Mouse (Mus musculus): ENCODE measurements around the gene Wipf3.

Gene Wipf3

DNA sequence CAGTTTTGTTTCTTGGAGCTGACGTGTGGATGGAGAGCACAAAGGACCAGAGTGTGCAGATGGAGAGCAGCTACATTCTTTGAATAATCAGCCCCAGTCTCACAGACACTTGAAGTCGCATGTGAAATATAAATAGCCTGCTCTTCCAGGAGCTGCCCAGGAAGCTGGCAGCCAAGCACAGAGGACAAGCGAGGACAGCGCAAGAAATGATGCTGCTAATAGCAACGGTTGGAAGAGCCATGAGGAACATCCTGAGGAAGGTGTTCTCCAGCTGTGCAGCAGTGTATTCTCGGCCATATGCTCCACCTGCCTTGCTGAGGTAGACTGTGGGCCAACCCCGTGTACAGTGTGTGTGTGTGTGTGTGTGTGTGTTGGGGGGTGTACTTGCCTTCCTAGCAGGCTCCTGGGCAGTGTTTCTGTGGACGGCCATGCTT lies 101.7 kb downstream of the Wipf3 start:
- no peak for DNase-seq (ENCODE audit: extremely low spot score, low spot score)

DNA sequence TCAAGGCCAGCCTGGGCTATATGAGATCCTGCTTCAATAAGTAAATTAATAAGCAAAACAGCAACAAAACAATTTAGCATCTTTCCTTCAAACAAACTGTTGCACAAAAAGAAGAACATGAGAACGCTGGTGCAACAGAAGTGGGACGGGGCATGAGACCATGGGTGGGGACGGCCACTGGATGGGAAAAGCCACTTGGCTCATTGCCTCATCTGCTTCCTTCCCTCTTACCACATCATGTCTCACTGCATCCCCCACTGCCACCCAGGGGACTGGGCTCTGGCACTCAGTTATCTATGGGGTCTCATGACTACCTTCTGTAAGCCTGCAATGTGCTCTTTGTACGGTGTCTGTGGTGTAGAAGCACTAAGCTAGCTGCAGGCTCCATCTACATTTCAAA lies 106.1 kb downstream of the Wipf3 start:
- no peak for DNase-seq (ENCODE audit: extremely low spot score, low spot score)

DNA sequence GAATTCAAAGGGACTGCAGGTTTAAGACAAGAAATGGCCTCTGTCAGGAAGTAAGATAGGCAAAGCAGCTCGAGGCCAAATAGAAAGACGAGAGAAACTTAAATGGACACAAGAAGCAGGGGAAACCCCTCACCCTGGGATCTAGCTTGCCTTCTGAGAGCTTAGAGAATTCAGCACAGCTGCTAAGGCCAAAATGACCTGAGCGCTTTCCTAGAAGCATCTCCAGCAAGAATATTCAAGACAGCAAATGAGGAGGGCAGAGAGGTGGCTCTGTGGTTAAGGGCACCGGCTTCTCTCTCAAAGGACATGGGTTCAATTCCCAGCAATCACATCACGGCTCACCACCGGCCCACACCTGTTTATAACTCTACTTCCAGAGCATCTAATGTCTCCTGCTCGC lies 107.7 kb downstream of the Wipf3 start:
- DNase-seq (ENCODE audit: extremely low spot score, low spot score), result no peak

DNA sequence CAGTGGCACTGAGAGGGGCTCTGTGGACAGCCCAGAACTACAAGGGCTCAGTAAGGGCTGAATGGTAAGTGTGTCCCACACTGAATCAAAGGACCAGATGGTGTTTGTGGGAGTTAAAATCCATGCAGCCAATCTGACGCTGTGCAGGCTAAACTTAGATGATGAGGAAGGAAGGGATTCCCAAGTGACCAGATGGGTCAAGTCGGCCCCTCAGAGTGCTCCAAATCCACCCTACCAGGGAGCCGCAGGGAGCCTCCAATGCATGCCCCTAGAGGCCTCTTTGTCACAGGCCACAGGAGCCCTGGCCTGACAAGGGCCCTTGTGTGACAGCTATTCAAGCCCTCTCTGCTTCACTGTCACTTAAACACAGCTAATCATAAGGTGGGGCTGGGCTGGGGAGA lies 109.4 kb downstream of the Wipf3 start:
- peak; percentile 28 for DNase-seq (ENCODE audit: extremely low spot score, low spot score)

DNA sequence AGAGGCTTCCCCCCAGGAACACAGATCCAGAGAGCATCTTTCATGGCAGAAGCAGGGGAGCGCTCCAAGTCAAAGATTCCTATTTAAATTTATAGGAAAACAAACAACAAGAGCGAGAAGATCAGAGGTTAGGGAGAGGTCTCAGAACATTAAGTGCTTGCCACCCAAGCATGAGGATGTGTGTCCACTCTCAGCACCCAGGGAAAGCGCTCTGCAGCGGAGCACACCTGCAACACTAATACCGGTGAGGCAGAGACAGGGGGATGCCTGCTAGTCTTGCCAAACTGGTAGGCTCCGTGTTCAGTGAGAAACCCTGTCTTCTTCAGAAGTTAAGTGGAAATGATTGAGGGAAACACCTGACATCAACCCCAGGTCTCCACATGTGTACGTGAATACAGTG lies 110.0 kb downstream of the Wipf3 start:
- DNase-seq (ENCODE audit: extremely low spot score, low spot score), result no peak

DNA sequence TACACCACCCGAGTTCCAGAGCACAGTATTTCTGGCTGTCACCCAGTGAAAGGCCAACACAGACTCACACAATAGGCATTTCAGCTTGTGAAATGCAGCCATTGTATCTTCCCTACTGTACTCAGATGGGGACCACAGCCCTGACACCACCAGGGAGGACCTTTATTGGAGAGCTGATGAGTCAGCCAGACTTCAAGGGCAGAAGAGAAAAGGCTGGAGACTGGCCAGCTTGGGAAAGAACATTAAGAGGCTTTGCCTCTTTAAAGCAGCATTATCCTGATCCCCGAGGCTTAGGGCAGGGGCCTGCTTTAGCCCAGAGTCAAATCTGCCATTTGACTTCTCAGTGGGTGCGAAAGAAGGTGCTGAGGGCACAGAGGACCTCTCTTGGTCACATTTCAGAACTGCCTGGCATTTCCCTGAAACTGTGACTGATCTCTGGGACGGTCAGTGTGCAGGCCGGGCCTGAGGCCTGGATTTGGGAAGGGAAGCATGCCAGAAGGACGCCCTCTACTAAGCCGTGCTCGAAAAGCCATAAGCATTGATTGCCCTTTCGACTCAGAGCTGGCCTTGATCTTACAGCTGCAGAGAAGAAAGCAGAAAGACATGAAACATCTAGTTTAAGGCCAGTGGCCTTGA lies 111.0 kb downstream of the Wipf3 start:
- no peak for DNase-seq (ENCODE audit: extremely low spot score, low spot score)

DNA sequence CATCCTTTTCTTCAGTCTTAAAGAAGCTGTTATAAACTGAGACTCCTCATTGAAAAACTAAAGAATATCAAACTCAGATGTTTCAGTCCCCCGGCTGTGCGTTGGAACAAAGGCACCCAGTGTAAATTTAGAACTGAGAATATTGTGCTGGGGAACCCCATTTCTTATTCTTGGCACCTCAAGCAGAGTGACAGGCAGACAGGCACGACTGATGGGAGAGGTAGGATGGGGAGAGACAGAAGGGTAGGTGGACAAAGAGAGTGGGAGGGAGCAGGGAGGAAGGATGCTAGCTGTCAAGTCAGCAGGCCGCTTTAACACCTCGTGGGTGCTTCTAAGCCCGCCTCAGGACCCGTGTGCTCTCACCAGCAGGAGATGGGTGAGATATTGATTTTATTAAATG lies 113.4 kb downstream of the Wipf3 start:
- DNase-seq (ENCODE audit: extremely low spot score, low spot score), result no peak

DNA sequence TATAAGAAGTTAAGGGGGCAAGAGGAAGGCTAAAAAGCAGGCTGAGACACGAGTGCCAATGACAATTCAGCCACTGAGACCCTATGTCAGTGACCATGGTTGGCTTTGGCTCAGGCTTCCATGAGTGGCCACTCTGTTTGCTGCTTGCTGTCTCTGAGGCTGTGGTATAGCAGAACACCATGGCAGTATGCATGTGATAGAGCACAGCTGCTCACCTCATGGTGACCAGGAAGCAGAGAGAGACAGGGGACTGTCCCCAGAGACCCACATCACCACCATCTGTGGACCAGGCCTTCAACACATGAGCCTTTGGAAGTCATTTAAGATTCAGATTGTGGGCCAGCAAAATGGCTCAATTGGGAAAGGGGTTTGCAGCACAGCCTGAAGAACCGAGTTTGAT lies 114.2 kb downstream of the Wipf3 start:
- DNase-seq (ENCODE audit: extremely low spot score, low spot score), result no peak

DNA sequence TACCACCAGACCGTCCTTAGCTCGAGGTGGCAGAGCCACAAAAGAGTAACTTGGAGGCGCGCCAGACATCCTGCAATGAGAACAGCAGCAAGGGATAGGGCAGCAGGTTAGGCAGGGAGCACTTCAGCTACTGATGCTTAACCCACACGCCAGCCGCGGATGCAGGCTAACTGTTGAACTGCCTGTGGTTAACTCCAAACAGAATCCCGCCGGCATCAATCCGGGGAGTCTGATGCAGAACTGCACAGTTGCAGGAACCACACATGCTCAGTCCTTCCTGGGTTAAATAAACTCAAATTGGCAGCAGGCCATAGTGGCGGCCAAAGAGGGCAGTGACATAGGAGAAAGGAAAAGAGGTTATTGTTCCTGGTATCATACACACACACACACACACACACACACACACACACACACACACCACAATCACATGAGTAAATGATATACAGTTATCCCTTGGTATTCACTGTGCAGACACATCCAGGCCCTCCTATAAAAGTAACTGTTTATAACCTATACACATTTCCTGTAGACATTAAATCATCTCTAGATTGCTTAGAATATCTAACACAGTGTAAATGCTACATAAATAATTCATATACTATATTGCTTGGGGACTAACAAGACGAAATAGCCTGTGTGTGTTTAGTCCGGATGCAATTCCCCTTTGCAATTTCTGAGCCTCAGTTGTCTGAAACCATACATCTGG lies 119.1 kb downstream of the Wipf3 start:
- DNase-seq (ENCODE audit: extremely low spot score, low spot score), result no peak

DNA sequence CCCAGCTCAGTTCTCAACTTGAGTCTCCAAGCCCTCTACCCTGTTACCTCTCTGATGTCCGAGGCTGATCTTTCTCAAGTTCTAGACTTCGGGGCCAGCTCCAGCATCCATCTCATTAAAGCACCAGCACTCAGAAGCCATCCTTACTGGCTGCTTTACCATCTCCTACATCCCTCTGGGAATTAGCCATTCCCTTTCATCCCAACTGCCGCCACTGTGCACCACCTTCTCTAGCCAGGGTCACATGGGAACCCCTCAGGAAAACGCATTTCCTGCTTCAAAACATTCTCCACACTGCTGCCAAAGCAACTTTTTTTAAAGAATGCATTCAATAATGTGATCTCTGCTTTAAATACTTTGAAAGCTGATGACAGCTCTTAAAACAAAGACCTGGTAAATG lies 119.9 kb downstream of the Wipf3 start:
- no peak for DNase-seq (ENCODE audit: extremely low spot score, low spot score)

DNA sequence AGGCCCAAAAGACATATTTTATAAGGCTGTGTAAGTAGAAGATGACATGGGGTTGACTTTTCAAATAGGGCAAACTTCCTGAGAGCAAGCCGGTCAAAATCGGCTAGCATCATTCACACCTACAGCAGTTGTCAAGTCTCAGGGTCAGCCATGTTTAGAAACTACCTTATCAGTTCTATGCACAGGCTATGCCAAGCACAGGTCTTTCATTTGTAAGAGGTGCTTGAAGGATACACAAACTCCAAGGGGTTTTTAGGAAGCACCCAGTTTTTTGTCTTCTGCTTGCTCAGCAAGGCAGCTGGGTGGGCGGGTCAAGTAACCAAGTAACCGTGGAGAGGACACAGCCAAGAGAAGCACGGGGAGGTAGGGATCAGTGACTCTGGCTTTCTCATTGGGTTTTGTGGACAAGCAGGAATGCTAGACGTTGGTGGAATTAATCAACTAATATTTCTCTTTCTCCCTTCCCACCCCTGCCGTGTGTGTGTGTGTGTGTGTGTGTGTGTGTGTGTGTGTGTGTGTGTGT lies 121.5 kb downstream of the Wipf3 start:
- no peak for DNase-seq (ENCODE audit: extremely low spot score, low spot score)

DNA sequence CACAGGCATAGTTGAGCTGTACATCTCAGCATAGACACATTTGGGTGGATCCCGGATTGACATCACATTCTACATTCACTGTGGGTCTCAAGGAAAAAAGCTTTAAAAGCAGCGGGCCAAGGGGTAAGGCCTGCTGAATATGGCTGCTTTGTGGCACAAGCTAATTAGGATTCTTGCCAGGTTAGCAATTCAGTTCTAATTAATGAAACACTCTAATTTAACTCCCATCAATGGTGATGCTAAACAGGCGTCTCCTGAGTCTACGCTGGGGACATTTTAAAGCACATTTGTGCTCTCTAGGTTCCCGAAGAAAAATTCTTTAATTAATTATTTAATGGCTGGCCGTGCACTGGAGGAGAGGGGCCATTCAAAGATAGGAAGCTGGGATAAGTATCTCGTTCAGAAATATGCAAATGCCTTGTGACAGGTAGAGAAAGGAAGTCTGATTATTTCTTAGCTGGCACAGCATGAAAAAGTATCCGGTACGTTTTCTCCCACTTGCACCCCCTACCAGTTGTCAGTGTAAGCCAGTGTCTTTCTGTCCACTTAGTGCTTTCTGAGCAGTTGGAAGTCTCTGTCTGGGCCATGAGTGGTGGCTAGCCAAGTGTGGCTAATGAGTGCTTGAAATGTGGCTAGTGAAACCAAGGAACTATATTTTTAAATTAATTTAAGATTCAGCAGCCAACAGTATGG lies 123.5 kb downstream of the Wipf3 start:
- DNase-seq (ENCODE audit: extremely low spot score, low spot score), result no peak

Data from neural tube, embryonic 10.5 days (tissue).